Mouse (Mus musculus): ENCODE results near the gene Vwa3b.
A peak's percentile ranks its signal among the peaks of the same experiment; 100 is the strongest.

The Vwa3b gene

DNA sequence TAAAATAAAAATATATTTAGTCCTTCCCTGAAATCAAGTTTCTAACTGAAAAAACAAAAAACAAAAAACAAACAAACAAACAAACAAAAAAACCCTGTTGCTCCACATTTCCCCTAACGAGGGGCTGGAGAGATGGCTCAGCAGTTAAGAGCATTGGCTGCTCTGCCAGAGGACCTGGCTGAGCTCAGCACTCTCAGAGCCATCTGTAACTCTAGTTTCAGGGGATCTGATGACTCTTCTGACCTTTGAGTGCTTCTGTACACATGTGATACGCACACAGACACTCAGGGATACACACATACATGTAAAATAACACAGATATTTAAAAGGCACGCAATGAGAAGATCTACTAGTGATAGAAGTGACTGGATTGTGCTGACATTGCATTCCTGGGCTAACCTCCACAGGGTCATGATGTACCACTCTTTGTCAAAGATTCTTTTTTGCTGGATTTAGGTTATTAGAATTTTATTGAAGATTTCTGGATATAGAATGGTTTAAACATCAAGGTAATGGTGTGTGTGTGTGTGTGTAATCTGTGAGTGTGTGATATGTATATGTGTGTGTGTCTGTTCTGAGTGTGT, 14.7 kb upstream of the Vwa3b start:
- no peak for DNase-seq (ENCODE audit: low spot score in 2 of 2)

DNA sequence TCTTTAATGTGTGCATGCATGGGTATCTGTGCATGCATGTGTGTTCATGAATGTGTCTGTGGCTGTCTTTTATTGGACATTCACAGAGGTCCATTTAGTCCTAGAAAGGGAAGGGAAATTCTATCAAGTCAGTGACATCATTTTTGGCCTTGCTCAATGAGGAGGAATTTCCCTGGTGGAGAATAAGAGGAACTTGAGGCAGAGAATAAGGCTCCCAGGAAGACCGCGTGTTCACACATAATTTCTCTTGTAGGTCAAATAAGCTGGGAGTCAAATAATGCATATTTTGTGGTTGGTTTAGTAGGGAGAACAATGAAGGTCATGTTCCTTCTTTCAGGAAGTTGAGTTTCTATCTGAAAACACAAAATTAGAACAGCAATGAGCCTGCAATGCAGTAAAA, 13.4 kb upstream of the Vwa3b start:
- no peak for DNase-seq (ENCODE audit: low spot score in 2 of 2)

DNA sequence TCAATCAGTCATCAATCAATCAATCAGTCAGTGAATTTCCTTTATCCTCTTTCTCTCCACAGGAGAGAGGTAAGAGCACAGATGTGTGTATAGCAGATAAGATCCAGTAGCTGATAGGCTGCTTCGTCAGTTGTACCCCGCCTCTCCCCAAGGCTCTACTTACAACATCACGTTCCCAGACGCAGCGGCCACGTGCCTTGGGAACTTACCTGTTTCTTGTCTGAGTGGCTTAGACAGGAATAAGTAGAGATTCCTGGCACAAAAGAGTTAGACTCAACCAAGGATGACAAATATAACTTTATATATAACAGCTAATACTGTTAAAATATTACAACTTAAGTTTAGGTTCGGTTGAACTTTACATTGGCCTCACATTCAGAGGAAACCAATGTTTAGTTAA, 12.7 kb upstream of the Vwa3b start:
- DNase-seq (ENCODE audit: low spot score in 2 of 2) = no peak

DNA sequence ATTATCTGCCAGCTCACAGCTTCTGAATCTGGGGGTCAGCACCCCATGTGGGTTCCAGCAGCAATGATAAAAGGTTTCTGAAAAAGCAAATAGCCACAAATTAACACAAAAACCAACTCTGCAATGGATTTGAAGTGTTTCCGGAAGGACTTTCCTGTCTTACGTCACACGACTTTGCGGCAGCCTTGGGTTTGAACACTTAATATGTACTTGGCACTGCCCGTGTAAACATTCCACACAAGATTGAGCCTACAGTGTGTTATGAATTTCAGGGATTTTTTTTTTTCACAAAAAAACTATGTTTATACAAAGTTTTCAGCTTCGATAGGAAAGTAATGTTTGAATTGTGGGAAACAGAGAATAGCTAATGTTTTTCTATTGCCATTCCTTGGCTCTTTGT, 7.4 kb upstream of the Vwa3b start:
- DNase-seq (ENCODE audit: low spot score in 2 of 2) = no peak

DNA sequence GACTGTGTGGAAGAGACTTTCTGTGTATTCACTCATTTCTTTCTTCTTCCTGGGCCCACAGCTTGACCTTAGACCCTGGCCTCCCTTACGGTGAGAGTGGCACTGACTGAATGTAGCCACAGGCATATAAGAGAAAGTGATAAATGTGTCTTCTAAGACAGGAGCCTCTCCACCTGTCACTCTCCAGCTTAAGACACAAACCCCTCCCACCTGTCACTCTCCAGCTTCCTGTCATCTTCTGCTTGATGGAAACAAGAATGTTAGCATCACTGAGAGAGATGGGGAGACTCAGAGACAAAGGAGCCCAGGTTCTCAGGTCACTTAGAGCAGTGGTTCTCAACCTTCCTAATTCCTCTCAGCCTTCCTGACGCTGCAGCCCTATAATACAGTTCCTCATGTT, 3.7 kb upstream of the Vwa3b start:
- no peak for DNase-seq (ENCODE audit: low spot score in 2 of 2)

DNA sequence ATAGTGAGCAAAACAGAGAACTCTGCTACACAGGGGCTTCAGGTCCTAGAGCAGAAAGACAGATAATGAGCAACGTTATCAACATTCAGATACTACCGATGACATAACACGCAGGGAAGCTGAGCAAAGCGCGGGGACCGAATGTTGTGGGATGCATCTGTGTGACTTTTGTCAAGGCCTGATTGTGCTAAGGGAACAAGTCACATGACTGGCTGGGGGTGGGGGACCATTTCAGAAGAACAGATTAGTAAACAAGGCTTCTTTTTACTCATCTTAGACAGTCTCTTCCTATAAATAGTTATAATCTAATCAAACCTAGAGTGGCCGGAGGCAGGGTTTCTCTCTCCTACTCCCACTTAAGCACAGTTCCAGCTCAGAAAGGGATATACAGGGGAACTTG, 1.7 kb upstream of the Vwa3b start:
- DNase-seq (ENCODE audit: low spot score in 2 of 2) = no peak

DNA sequence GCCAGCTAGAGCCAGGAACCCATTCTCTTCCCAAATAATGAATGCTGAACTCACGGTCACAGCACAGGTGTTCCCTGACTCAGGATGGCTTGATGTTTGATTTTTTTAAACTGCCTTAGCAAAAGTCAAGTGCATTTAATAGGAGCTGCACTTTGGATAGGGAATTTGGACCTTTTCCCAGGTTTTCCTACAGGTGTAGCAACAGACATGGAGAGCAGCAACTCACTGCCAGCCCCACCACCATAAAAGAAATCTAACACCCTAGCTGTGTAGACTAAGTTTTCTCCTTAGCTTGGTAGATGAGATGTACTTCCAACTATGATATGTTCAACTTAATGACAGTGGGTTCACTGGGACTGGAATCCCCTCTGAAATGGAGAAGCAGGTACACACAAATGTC, 1.0 kb upstream of the Vwa3b start:
- no peak for DNase-seq (ENCODE audit: low spot score in 2 of 2)

- no peak for DNase-seq (ENCODE audit: low spot score in 2 of 2)
Measured at GRCm38 (mm10) chr1:37026866-37027265, 470 bp downstream of the Vwa3b start.

DNA sequence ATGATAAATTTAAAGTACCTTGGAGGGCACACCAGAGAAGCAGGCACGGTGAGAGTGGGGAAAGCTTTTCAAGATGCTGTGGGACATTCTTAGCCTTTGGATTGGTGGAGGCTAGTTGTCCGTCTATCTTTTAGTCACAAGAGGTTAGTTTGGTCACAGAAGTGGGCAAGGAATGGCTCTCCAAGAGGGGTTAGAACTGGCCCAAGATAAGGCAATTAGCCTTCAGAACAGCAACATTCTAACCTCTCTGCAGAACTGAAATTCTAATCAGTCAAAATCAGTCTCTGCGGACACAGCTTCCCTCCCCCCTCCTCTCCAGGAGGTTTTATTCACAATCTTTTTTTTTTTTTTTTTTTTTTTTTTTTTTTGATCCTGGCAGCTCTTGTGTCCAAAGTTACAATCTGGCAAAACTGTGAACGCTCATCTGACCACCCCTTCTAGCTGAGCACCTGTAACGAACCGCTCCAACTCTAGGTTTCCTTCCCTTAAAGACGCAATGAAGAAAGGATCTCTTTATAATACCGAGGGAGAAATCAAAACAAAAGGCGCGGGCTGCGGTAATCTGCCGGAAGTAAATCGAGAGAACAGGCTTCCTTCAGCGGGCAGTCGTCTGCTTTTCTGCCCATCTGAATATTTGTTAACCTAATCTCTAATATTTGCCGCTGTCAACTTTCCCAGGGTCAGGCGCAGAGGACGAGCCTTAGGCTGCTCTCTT, 2.2 kb downstream of the Vwa3b start:
- DNase-seq (ENCODE audit: low spot score in 2 of 2) = no peak

- peak; percentile 13 to 28 for DNase-seq (ENCODE audit: low spot score in 2 of 2)
Measured at GRCm38 (mm10) chr1:37029154-37029907, 2.9 kb downstream of the Vwa3b start.

GRCm38 (mm10) chr1:37029942-37030341, 3.5 kb downstream of the Vwa3b start:
- DNase-seq (ENCODE audit: low spot score in 2 of 2) = no peak

- no peak for DNase-seq (ENCODE audit: low spot score in 2 of 2)
Measured at GRCm38 (mm10) chr1:37030693-37031092, 4.3 kb downstream of the Vwa3b start.

DNA sequence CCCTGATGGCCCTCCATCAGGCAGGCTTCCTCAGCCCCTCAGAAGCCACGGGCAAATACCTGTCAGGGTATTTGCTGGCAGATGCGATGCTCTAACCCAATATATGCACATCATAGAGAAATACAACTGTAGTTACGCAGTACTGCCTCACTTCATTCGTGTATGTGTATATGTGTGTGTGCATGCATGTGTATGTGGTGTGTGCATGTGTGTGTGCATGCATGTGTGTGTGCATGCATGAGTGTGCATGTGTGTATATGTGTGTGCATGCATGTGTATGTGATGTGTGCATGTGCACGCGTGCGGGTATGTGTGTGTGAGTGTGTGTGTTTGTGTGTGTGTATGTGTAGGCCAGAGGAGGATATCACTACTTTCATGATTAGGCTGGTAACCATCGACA, 9.5 kb downstream of the Vwa3b start:
- DNase-seq (ENCODE audit: low spot score in 2 of 2) = no peak

DNA sequence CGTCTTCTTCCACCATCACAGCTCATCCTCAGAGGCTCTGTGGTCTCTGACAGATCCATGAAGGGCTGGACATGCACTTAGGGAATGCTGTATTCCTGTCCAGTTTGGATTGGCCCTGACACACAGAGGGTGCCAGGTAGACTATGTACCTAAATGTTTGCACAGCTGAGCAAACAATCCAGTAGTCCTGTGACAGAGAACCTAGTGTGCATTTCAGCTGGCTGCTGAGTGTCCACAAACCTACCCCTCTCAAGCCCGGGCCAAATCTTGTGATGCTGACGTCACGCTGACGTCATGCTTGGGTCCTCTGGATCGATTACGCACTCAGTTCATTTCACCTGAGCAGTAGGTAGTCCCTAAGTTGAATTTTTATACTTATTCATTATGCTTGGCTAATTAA, 14.7 kb downstream of the Vwa3b start:
- no peak for DNase-seq (ENCODE audit: low spot score in 2 of 2)

- no peak for DNase-seq (ENCODE audit: low spot score in 2 of 2)
Measured at GRCm38 (mm10) chr1:37041856-37042255, 15.5 kb downstream of the Vwa3b start.

GRCm38 (mm10) chr1:37042769-37043168, 16.4 kb downstream of the Vwa3b start:
- DNase-seq (ENCODE audit: low spot score in 2 of 2) = no peak

GRCm38 (mm10) chr1:37043196-37043595, 16.8 kb downstream of the Vwa3b start:
- no peak for DNase-seq (ENCODE audit: low spot score in 2 of 2)

DNA sequence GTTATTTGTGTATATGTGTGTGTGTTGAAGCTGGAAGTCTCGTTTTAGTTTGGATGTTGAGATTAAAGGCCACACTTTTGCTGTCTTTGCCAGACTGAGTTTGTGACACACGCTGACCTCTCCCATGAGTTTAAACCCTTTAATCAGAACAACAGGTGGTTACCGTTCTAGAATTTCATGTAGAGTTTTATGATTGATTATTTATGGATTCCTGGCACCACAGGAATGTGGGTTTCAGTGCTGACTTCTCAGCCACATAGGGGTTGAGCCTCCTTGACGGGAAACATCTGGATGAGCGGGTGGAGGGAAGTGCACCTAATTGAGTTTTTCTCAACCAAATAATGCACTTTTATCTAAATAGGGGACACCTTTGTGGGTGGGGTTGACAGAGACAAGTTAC, 19.1 kb downstream of the Vwa3b start:
- no peak for DNase-seq (ENCODE audit: low spot score in 2 of 2)

DNA sequence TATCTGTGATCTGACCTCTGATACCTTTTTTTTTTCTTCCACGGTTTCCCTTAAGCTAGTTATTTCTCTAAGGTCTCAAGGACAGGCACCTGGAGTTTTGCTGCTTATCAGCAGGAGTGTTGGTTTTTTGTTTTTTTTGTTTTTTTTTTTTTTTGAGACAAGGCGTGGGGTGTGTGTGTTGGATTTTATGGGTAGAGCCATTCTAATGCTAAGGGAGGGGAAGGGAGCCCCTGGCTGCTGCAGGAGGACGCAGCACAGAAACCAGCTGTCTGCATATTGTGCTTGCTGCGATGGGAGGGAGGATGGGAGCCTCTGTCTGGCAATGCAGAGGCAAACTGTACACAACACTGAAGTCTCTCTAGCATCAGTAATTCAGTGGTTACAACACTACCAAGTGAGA, 22.8 kb downstream of the Vwa3b start:
- no peak for DNase-seq (ENCODE audit: low spot score in 2 of 2)

DNA sequence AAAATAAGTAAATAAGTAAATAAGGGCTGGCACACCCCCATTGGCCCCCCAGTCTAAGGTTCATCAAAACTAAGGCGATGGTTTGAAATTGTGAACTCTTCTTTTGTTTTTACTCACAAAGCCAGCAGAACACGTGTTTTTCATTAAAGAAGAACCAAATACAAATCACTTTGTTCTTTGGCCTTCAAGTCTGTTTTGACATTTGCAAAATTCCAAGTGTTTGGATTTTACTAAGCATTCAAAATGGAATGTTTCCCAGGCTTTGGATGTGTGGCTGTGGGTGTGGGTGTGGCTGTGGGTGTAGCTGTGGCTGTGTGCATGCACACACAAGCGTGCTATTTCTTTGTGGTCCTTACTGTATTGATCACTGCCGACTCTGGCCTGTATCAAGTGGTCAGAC, 27.3 kb downstream of the Vwa3b start:
- no peak for DNase-seq (ENCODE audit: low spot score in 2 of 2)

GRCm38 (mm10) chr1:37056831-37057561, 30.6 kb downstream of the Vwa3b start:
- DNase-seq (ENCODE audit: low spot score in 2 of 2) = no peak

GRCm38 (mm10) chr1:37060856-37061255, 34.5 kb downstream of the Vwa3b start:
- no peak for DNase-seq (ENCODE audit: low spot score in 2 of 2)

All from spleen, postnatal 14 days (tissue).